Mouse (Mus musculus) neural tube, embryonic 15.5 days (tissue): Measurements from ENCODE around the gene Ccr1. TPM values are rescaled to one million over a fixed set of nuclear protein-coding genes. Genes with fewer than 3 reads are reported as not detected.

Experiments
- ATAC-seq: fragments of 200-750 bp; cut with Nextera tagmentation; 2 replicates; pipeline ENCODE4 v1.8.0; 2017; ENCODE audit warnings: mild to moderate bottlenecking, moderate TSS enrichment, moderate library complexity; ENCODE audit not compliant: low FRiP score
- H3K27ac ChIP-seq: fragments of 300-500 bp; sonication (generic); replicated peaks from 2 replicates; pipeline ENCODE4 v1.5.1; 2015; ENCODE audit warnings: mild to moderate bottlenecking, inconsistent platforms
- H3K27me3 ChIP-seq: fragments of 300-500 bp; sonication (generic); replicated peaks from 2 replicates; pipeline ENCODE4 v1.6.1; 2015; ENCODE audit warnings: inconsistent platforms
- H3K36me3 ChIP-seq: fragments of 300-500 bp; sonication (generic); 2 replicates; pipeline ENCODE4 v1.6.1; 2015; ENCODE audit warnings: inconsistent platforms
- H3K4me1 ChIP-seq: fragments of 300-500 bp; sonication (generic); 2 replicates; pipeline ENCODE4 v1.6.1; 2015; ENCODE audit warnings: inconsistent platforms
- H3K4me2 ChIP-seq: fragments of 300-500 bp; sonication (generic); 2 replicates; pipeline ENCODE4 v1.6.1; 2015; ENCODE audit warnings: inconsistent platforms, mild to moderate bottlenecking, moderate library complexity
- H3K4me3 ChIP-seq: fragments of 300-500 bp; sonication (generic); replicated peaks from 2 replicates; pipeline ENCODE4 v1.5.1; 2015; ENCODE audit warnings: mild to moderate bottlenecking, inconsistent platforms
- H3K9ac ChIP-seq: fragments of 300-500 bp; sonication (generic); replicated peaks from 2 replicates; pipeline ENCODE4 v1.6.1; 2015; ENCODE audit warnings: mild to moderate bottlenecking, inconsistent platforms
- H3K9me3 ChIP-seq: fragments of 300-500 bp; sonication (generic); replicated peaks from 2 replicates; pipeline ENCODE4 v1.6.1; 2016; ENCODE audit warnings: inconsistent platforms
- WGBS: fragments of 180-500 bp; shearing (Covaris S2); methylation state at CpG from one replicate; pipeline ENCODE4 v1.1.7; 2015; ENCODE audit warnings: mixed read lengths; 5-methylcytosine and 5-hydroxymethylcytosine counted together
- polyA plus RNA-seq: library from polyadenylated mRNA; unstranded; fragments of >200 nt; fragmentation: Nextera tagmentation; extraction: Ambion mirVana; gene quantifications from 2 replicates; pipeline ENCODE4 v1.2.1, GENCODE M21; 2015

The Ccr1 gene
- polyA plus RNA-seq: 0.65 and 1.5 TPM in 2 replicates

DNA sequence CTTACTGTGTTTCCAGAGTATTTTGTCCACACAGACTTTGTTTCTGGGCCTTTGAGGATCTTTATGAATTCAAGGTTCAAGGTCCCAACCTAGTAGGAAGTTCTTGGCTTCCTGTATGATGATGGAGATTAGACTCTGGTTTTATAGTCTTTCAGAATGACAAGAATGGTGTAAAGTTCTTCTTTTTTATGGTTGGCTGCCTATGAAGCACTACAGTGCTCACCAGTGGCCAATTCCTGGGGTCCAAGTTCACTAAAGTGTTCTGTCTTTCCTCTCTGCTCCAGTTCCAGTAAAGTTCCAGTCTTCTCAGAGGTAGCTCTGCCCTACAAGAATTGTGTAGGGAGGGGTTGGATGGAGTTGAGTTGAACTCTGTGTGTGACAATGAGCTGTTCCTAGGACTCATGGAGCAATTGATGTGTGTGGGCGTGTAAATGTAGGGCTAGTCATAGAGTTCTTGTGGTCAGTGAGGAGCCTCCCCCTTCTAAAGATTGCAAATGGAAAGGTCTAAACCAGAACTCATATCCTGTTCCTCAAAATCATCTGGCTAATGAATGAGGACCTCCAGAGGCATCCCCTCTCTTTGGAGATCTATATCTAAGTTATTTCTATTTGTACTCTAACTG lies at the start of gene Ccr1:
Gene Ccr1 (minus strand): TSS at position 403 of the 623 bp plus-strand sequence.
- H3K9me3 ChIP-seq: no peaks in the 10 kb centered on the region
- no peak for ATAC-seq
- no peaks in the 10 kb centered on the region for H3K36me3 ChIP-seq
- no peak within 1 kb of the TSS for H3K27ac ChIP-seq
- H3K27me3 ChIP-seq: no peaks in the 10 kb centered on the region
- no peak within 1 kb of the TSS for H3K4me3 ChIP-seq
- no peaks in the 10 kb centered on the region for H3K4me1 ChIP-seq
- H3K4me2 ChIP-seq: no peak within 1 kb of the TSS
- 100% methylated on average over 1 of the region's 1 CpGs for WGBS
- no peak within 1 kb of the TSS for H3K9ac ChIP-seq

DNA sequence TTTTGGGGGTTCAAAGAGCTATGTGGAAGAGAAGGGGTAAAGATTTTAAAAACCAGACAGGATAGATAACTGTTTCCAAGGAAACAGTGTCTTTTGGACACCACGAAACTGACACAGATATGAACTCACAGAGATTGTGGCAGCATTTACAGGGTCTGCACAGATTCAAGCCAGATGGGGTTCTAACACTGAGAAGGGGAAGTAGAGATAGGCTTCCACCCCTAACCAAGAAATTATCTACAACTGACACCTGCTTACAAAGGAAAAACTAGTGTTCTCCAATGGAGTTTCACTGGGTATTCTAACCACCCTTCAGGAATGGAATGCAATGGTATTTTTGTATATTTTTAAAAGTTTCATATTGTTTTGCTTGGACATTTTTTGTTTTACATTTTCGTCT lies 47.6 kb upstream of the Ccr1 start:
- ATAC-seq: no peak
- Histone ChIP-seq H3K4me2 (no peak overlapping the region), H3K4me3 (no peak overlapping the region), H3K9ac (no peak overlapping the region), H3K27me3 (no peaks in the 10 kb centered on the region), H3K27ac (no peak overlapping the region), H3K36me3 (no peaks in the 10 kb centered on the region), H3K4me1 (no peaks in the 10 kb centered on the region), H3K9me3 (no peaks in the 10 kb centered on the region)
- WGBS: 84% methylated on average over 2 of the region's 2 CpGs

GRCm38 (mm10) chr9:124014985-124015652 lies 46.6 kb upstream of the Ccr1 start:
- H3K9me3 ChIP-seq: no peaks in the 10 kb centered on the region

GRCm38 (mm10) chr9:124013270-124013669 lies 44.8 kb upstream of the Ccr1 start:
- Histone ChIP-seq H3K27me3 (no peaks in the 10 kb centered on the region), H3K36me3 (no peaks in the 10 kb centered on the region), H3K9ac (no peak overlapping the region), H3K4me3 (no peak overlapping the region), H3K27ac (no peak overlapping the region), H3K9me3 (no peaks in the 10 kb centered on the region), H3K4me1 (no peaks in the 10 kb centered on the region), H3K4me2 (no peak overlapping the region)
- ATAC-seq: no peak
- 93% methylated on average over 3 of the region's 3 CpGs for WGBS

More at GRCm38 (mm10) chr9:124014985-124015652, 46.6 kb upstream of the Ccr1 start:
- no peaks in the 10 kb centered on the region for H3K36me3 ChIP-seq
- no peaks in the 10 kb centered on the region for H3K4me1 ChIP-seq
- no peak overlapping the region for H3K4me3 ChIP-seq
- ATAC-seq: no peak
- WGBS: 79% methylated on average over 2 of the region's 2 CpGs
- H3K27ac ChIP-seq: no peak overlapping the region
- H3K9ac ChIP-seq: no peak overlapping the region
- no peak overlapping the region for H3K4me2 ChIP-seq
- no peaks in the 10 kb centered on the region for H3K27me3 ChIP-seq

GRCm38 (mm10) chr9:124012691-124013090 lies 44.2 kb upstream of the Ccr1 start:
- Histone ChIP-seq H3K4me1 (no peaks in the 10 kb centered on the region), H3K27me3 (no peaks in the 10 kb centered on the region), H3K4me3 (no peak overlapping the region), H3K27ac (no peak overlapping the region), H3K36me3 (no peaks in the 10 kb centered on the region), H3K9ac (no peak overlapping the region), H3K9me3 (no peaks in the 10 kb centered on the region), H3K4me2 (no peak overlapping the region)
- 78% methylated on average over 2 of the region's 2 CpGs for WGBS
- ATAC-seq: no peak

DNA sequence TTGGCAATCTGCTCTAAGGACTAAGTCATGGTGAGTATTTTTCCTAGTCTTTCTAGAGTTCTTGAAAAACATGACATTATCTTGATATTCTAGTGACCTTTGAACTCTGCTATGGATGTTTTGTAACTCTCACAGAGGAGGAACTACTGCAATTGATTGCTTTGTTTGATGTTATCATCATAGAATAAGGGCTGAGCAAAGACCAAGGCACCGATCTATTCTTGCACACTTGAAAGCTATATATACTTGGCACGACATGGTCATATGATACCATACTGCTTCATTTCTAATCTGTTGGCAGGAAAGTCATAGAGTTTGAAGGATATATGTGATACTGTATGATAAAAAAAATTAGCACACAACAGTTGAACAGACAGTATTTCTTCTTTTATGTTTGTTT lies 31.3 kb upstream of the Ccr1 start:
- Histone ChIP-seq H3K9ac (no peak overlapping the region), H3K4me2 (no peak overlapping the region), H3K9me3 (no peaks in the 10 kb centered on the region), H3K4me1 (no peaks in the 10 kb centered on the region), H3K27ac (no peak overlapping the region), H3K4me3 (no peak overlapping the region), H3K27me3 (no peaks in the 10 kb centered on the region), H3K36me3 (no peaks in the 10 kb centered on the region)
- no peak for ATAC-seq
- 89% methylated on average over 2 of the region's 2 CpGs for WGBS

GRCm38 (mm10) chr9:123997719-123998118 lies 29.2 kb upstream of the Ccr1 start:
- WGBS: 79% methylated on average over 3 of the region's 3 CpGs
- no peak for ATAC-seq

DNA sequence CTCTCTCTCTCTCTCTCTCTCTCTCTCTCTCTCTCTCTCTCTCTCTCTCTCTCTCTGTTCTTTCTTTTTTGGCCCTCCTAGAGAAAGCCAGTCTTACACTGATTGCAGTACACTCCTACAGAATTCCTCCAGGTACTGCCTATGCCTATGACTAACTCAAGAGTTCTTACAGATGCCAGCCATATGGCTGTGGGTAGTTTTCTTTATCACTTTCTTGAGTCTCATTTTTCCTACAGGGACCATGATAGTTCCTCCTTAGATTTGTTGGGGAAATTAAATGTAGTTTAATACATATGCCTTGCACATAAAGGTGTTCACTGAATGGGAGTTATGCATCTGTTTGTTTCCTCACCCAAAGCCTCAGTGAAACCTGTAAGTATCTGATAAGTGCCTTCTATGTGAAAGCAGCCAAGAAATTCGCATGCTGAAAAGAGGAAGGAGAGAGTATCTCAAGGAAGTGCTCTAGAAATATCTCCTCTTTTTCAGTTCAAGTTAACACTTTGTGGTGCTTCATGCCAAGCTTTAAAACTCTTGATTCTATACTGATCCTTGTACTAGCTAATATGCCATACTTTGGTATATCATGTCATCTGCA lies 22.9 kb upstream of the Ccr1 start:
- WGBS: 53% methylated on average over 1 of the region's 1 CpGs
- H3K9ac ChIP-seq: no peak overlapping the region
- H3K4me2 ChIP-seq: no peak overlapping the region
- H3K4me1 ChIP-seq: no peaks in the 10 kb centered on the region
- no peaks in the 10 kb centered on the region for H3K9me3 ChIP-seq
- no peak overlapping the region for H3K4me3 ChIP-seq
- H3K36me3 ChIP-seq: no peaks in the 10 kb centered on the region
- no peaks in the 10 kb centered on the region for H3K27me3 ChIP-seq
- H3K27ac ChIP-seq: no peak overlapping the region
- no peak for ATAC-seq

More at GRCm38 (mm10) chr9:123997719-123998118, 29.2 kb upstream of the Ccr1 start:
- no peaks in the 10 kb centered on the region for H3K27me3 ChIP-seq
- no peak overlapping the region for H3K9ac ChIP-seq
- no peak overlapping the region for H3K27ac ChIP-seq
- no peaks in the 10 kb centered on the region for H3K4me1 ChIP-seq
- no peak overlapping the region for H3K4me3 ChIP-seq
- H3K9me3 ChIP-seq: no peaks in the 10 kb centered on the region
- H3K4me2 ChIP-seq: no peak overlapping the region
- no peaks in the 10 kb centered on the region for H3K36me3 ChIP-seq

DNA sequence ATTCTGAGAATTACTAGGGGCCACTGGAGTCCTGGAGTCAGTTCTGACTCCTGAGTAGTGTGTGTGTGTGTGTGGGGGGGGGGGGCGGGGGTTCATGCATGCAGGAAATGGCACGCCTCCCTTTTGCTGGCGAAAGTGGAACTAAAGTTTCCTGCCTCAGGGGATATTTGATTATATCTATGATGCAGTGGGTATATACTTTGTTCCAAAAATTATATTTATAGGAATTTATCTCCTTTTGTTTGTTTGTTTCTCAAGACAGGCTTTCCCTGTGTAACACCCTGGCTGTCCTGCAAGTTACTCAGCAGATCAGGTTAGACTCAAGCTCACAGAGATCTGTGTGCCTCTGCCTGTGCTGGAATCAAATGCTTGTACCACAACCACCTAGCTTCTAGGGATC lies 21.2 kb upstream of the Ccr1 start:
- H3K4me2 ChIP-seq: no peak overlapping the region
- 76% methylated on average over 3 of the region's 3 CpGs for WGBS
- H3K4me1 ChIP-seq: no peaks in the 10 kb centered on the region
- no peak overlapping the region for H3K9ac ChIP-seq
- H3K9me3 ChIP-seq: no peaks in the 10 kb centered on the region
- H3K4me3 ChIP-seq: no peak overlapping the region
- no peak for ATAC-seq
- no peaks in the 10 kb centered on the region for H3K27me3 ChIP-seq
- H3K27ac ChIP-seq: no peak overlapping the region
- H3K36me3 ChIP-seq: no peaks in the 10 kb centered on the region

DNA sequence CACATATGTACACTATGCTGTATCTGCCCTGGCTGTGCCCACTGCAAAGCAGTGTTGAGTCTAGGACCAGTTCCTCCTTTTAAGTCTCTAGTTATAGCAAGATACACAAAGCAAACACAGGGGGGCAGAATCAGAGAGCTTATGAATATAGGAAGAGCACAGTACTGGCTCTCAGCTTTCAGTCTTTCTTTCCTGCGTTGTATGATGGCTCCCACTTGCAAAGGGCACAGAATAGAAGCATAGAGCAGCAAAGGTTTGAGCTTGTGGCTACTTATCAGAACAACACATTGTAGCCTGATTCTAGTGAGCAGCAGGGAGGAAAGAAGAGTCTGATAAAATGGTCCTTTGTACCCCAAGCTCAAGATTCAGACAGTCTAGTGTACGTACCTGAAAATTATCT lies 17.7 kb upstream of the Ccr1 start:
- 90% methylated on average over 2 of the region's 2 CpGs for WGBS
- Histone ChIP-seq H3K4me3 (no peak overlapping the region), H3K9me3 (no peaks in the 10 kb centered on the region), H3K36me3 (no peaks in the 10 kb centered on the region), H3K27ac (no peak overlapping the region), H3K4me2 (no peak overlapping the region), H3K9ac (no peak overlapping the region), H3K4me1 (no peaks in the 10 kb centered on the region), H3K27me3 (no peaks in the 10 kb centered on the region)
- no peak for ATAC-seq

- H3K4me2 ChIP-seq: no peak overlapping the region
- no peaks in the 10 kb centered on the region for H3K4me1 ChIP-seq
Measured at GRCm38 (mm10) chr9:123984943-123985342, 16.5 kb upstream of the Ccr1 start.

DNA sequence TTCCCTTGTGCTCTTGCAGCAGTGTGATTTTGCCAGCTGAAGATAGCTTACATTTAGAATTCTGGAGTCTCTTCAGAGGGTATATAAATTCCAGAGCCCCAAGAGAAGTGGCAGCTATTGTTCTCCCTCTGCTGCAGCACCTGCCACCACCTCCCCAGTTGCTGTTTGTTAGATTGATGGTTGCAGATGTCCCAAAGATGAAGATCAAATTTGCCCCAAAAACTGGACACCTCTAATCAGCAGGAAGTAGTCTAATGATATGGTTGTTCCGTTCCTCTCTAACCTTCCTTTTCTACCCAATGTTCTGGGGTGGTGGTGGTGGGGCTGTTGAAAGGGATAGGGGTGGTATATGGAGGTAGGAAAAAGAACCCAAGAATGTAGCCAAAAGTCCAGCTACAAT lies 14.2 kb upstream of the Ccr1 start:
- Histone ChIP-seq H3K27ac (no peak overlapping the region), H3K4me3 (no peak overlapping the region), H3K4me1 (no peaks in the 10 kb centered on the region), H3K27me3 (no peaks in the 10 kb centered on the region), H3K36me3 (no peaks in the 10 kb centered on the region), H3K9me3 (no peaks in the 10 kb centered on the region), H3K9ac (no peak overlapping the region), H3K4me2 (no peak overlapping the region)
- ATAC-seq: no peak
- 95% methylated on average over 1 of the region's 1 CpGs for WGBS

More at GRCm38 (mm10) chr9:123984943-123985342, 16.5 kb upstream of the Ccr1 start:
- H3K27me3 ChIP-seq: no peaks in the 10 kb centered on the region
- no peak for ATAC-seq
- no peaks in the 10 kb centered on the region for H3K36me3 ChIP-seq
- no peak overlapping the region for H3K9ac ChIP-seq
- no peaks in the 10 kb centered on the region for H3K9me3 ChIP-seq
- no peak overlapping the region for H3K27ac ChIP-seq
- no peak overlapping the region for H3K4me3 ChIP-seq
